Mouse (Mus musculus) CH12.LX (cell line): ENCODE data around the gene Zfand6.

Experiments used
- CTCF ChIP-seq, 2 experiments: IDR thresholded peaks in 1 of 2; conservative IDR thresholded peaks in 1 of 2; 2 replicates each; pipeline ENCODE4 v1.5.1; 2011 to 2012; ENCODE audit warnings: low read depth in 2 of 2, low read length in 2 of 2, improper control_type of control experiment in 1 of 2, inconsistent platforms in 1 of 2, mild to moderate bottlenecking in 1 of 2, moderate library complexity in 1 of 2
- HCFC1 ChIP-seq: IDR thresholded peaks from 2 replicates; pipeline ENCODE4 v1.6.1; 2012; ENCODE audit warnings: low read depth, mild to moderate bottlenecking, inconsistent platforms, low read length, improper control_type of control experiment
- NELFE ChIP-seq: IDR thresholded peaks from 2 replicates; pipeline ENCODE4 v1.6.1; 2011; ENCODE audit warnings: low read depth, low read length, improper control_type of control experiment
- POLR2A ChIP-seq: IDR thresholded peaks from 2 replicates; pipeline ENCODE4 v1.6.1; 2011; ENCODE audit warnings: low read depth, mild to moderate bottlenecking, improper control_type of control experiment, low read length
- RCOR1 ChIP-seq: conservative IDR thresholded peaks from 2 replicates; pipeline ENCODE4 v1.6.1; 2012; ENCODE audit warnings: low read depth, mild to moderate bottlenecking, inconsistent platforms, low read length, improper control_type of control experiment
- SMC3 ChIP-seq: IDR thresholded peaks from 2 replicates; pipeline ENCODE4 v1.6.1; 2011; ENCODE audit warnings: low read depth, low read length, improper control_type of control experiment
- TBP ChIP-seq: conservative IDR thresholded peaks from 2 replicates; pipeline ENCODE4 v1.6.1; 2011; ENCODE audit warnings: low read depth, low read length, improper control_type of control experiment
- USF1 ChIP-seq: IDR thresholded peaks from 2 replicates; pipeline ENCODE4 v1.6.1; 2014; ENCODE audit warnings: low read depth, mild to moderate bottlenecking, inconsistent platforms, low read length, improper control_type of control experiment
- ZMIZ1 ChIP-seq: IDR thresholded peaks from 2 replicates; pipeline ENCODE4 v1.6.1; 2012; ENCODE audit warnings: low read depth, mild to moderate bottlenecking, inconsistent platforms, low read length, improper control_type of control experiment

GRCm38 (mm10) chr7:84652740-84653139, 37.0 kb downstream of the Zfand6 start:
- TF ChIP-seq TBP (no peak), RCOR1 (no peak), CTCF (conservative IDR thresholded peaks at IDR 0.05 in 1 of 2, IDR thresholded peaks at IDR 0.05 in 1 of 2; ENCODE audit: low read depth in 2 of 2, low read length in 2 of 2) (no peak), ZMIZ1 (no peak), SMC3 (no peak), USF1 (no peak), POLR2A (no peak), HCFC1 (no peak), NELFE (no peak)
